Mouse (Mus musculus) leukemia stem cell, adult 10-12 weeks (primary cell): ENCODE results near the gene Adipor2. TPM values are rescaled to one million over a fixed set of nuclear protein-coding genes. Genes with fewer than 3 reads are reported as not detected.

Source experiments
- polyA plus RNA-seq: library from polyadenylated mRNA; stranded (reverse); fragments of >175 nt; gene quantifications from 2 replicates; pipeline ENCODE4 v1.2.3, GENCODE M21; 2012; ENCODE audit warnings: low replicate concordance

Gene Adipor2
- 14.0 and 23.8 TPM in 2 replicates for polyA plus RNA-seq

GRCm38 (mm10) chr6:119417354-119417753 is at the start of gene Adipor2:
Gene Adipor2, minus strand, starts transcription at chr6:119417704.

DNA sequence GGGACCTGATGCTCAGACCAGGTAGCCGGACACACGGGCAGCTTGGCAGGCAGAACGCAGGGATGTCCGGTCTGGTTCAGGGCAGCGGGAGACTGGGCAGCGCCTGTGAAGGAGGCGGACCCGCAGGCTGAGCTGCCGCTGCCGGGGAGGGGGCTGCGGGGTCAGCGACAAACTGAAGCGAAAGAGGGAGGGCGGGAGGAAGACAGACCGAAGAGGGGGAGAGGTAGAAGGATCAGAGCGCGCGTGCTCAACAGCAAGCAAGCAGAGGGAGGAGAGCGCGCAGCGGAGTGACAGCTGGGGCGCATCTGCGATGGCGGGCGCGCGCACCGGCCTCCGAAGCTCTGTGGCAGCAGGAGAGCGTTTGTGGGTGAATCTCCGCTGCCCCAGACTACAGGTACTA is 87.0 kb downstream of the Adipor2 start, which contains the start of gene Lrtm2:
Gene Lrtm2 (minus strand): TSS at position 261 of the 400 bp plus-strand sequence.

Other genes with a start within 250 kb of the Adipor2 start
- 16.3 and 20.5 TPM in 2 replicates for gene Dcp1b, start 242.5 kb downstream of the Adipor2 start, polyA plus RNA-seq
- gene Cacna1c, start 221.3 kb downstream of the Adipor2 start, polyA plus RNA-seq: 1.0 and 3.7 TPM in 2 replicates
- gene Cacna2d4, start 181.2 kb downstream of the Adipor2 start, polyA plus RNA-seq: 0.99 TPM in 1 of 2 replicates, not detected in the other
- 0.08 TPM in 1 of 2 replicates, not detected in the other for gene Lrtm2, start 86.9 kb downstream of the Adipor2 start, polyA plus RNA-seq
- gene Fbxl14, start 62.0 kb upstream of the Adipor2 start, polyA plus RNA-seq: 61.7 and 102 TPM in 2 replicates
- 0.41 TPM in 1 of 2 replicates, not detected in the other for gene Wnt5b, start 126.6 kb upstream of the Adipor2 start, polyA plus RNA-seq